Mouse (Mus musculus) hindlimb bud, embryonic 11.5 days (tissue): ENCODE results near the gene Lcn12.

Source experiments
- DNase-seq: peaks from one replicate; pipeline ENCODE4 v3.0.0-alpha.2; 2012; ENCODE audit warnings: low read depth, low spot score; ENCODE audit errors: extremely low spot score

Gene Lcn12

DNA sequence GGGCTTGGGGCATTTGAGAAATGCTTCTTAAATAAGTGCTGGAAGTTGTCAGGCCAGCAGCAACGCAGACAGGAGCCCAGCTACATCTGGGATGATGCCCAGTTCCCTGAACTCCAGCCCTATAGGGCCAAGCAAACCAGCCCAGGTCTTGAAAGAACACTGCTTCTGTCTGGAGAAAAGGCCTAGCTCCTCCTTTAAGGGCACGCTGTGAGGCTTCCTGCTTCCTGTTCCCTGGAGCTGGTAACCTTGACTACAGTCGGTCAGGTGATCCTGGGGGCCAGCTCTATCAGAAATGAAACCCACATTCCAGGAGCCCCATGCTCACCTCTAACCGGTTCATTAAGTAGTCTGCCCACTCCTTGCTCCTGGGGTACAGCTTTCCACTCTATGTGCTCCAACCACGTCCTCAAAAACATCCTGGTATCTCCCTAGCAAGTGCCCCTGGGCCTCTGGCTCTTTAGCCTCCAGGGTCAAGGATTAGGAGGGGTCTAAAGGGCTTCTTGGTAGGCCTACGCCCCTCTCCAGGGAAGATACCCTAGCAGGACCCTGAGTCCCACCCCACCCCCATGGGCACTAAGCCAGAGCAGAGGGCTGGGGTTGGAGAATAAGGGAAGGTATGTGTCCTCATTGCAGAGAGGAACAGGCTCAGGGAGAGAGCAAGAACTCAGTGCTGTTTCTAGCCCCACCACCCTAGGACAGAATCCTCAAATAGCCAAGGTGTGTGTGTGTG lies 4.3 kb upstream of the Lcn12 start:
- DNase-seq: no peak

DNA sequence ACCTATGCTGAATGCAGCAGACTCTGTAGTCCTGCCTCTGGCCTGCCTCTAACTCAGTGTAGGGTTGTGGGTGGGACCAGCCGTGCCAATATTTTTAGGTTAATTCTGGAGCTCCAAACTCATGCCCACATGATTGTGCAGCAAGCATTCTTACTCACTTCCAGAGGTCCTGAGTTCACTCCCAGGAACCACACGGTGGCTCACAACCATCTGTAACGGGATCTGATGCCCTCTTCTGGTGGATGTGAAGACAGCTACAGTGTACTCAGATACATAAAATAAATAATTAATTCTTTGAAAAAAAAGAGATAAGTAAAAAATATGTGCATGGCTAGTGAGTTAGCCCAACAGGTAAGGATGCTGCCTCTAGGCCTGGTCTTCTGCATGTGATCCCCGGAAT lies 2.8 kb upstream of the Lcn12 start:
- no peak for DNase-seq

DNA sequence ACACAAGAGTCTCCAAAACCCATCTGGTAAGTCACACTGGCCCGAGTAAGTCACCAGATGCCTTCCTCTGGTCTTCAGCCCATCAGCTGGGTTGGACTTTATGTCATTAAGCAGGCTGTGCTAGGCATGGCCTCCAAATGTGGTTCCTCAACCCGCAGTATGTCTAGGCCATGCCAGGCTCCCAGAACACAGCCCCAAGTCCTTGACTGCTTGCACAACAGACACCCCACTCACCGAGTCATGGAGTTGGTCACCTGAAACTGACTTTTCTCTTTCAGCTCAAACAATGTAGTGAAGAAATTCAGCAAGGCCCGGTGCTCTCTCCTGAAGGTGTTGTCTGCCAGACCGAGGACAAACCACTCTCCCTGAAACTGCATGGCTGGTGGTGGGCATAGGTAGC lies 723 bp downstream of the Lcn12 start:
- DNase-seq: no peak

DNA sequence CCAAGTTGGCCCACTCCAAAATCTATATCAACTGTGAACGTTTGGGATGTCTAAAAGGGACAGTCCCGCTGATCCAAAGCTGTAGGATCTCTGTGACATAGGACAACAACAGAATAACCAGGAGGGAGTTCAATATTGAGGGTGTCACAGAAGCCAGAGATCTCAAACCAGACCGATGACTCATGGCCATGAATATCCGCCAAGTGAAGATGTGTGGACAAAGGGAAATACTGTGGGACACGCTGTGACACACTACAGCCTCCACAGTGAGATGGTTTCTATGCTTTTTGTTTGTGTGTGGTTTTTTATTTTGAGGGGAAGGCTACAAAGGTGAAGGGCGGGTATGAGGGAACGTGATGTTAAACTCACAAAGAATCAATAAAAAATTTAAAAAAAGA lies 5.0 kb downstream of the Lcn12 start:
- no peak for DNase-seq

DNA sequence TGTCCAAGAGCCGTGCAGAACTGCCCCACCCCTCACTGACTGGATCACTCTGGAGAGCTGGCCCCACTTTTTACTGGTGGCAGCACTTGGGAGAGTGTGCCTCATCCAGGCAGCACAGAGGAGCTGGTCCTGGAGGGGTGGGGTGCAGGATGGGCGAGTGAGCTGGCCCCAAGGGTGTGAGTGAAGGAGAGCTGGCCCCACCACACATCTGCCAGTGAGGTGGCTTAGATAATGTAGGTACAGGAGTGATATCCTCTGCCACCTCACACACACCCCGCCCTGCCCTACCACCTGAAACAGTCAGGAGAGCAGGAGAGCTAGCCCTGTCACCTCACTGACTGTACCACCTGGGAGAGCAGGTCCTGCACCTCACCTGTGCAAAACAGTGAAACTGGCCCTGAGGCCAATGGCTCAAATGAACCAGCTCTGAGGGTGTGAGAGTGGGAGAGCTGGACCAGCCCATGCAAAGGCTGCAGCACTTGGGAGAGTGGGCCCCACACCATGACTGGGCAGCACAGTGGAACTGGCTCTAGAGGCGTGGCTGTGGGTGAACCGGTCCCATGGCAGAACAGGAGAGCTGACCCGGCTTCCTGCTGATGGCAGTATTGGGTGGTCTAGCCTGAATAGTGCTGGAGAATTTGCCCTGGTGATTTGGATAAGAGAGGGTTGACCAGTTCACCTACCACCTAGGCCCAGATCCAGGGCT lies 5.6 kb downstream of the Lcn12 start:
- no peak for DNase-seq

DNA sequence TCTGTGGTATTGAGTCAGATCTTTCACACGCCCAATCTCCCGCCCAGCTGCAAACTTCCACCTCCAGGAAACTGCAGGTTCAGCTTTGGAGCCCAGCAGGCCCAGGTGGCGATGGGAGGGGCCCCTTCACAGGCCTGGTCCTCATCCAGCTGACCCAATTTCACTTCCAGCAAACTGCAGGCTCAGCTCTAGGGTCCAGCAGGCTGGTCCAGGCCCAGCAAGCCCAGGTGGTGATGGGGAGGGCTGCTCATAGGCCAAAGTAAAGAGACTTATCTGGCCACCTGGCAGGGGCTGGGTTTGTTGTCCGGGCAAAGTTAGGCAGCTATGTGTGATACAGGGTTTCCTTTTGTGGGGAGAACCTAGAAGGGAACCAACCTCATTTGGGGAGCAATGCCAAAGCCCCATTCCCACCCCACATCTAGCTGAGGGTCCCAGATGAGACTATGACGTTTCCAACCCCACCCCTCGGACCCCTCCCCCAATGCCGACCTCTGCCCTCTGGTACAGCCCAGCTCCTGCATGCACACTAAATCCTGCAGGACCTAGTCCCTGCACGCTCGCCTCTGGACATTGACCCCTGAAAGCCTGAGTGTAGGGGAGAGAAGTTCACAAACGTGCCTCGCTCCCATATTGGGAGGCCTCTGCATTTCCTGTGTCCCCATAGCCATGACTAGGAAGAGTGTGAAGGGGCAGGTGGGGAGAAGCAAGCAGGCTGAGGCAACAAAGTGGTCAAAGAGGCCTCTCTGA lies 8.6 kb downstream of the Lcn12 start:
- DNase-seq: no peak

DNA sequence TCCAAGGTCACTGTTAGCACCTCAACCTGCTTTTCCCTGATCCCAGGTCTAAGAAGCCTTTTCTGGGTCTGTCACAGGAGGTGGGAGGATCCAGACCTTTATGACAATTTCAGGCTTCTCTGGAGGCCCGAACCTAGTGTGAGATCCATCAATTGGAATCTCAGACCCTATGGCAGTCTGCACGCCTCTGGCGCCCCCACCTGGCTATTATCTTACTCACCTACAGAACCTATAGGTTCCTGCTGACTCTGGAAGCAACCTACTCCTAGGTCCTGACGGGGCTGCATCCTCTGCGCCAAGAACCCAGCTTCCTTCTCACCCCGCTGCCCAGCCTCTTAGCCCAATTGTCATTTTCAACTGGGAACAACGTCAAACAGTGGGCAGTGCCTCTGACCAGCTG lies 10.7 kb downstream of the Lcn12 start:
- no peak for DNase-seq

DNA sequence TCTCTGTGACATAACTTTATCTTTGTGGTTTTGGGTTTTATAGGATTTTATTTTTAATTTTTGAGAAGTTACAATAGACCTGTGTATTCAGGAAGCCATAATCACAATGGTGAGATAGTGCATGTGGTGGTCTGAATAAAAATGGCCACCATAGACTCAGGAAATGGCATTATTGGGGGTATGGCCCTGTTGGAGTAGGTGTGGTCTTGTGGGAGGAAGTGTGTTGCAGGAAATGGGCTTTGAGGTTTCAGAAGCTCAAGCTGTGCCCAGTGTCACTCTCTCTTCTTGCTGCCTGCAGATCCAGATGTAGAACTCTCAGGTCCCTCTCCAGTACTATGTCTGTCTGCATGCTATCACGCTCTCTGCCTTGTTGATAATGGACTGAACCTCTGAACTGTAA lies 13.2 kb downstream of the Lcn12 start:
- no peak for DNase-seq

DNA sequence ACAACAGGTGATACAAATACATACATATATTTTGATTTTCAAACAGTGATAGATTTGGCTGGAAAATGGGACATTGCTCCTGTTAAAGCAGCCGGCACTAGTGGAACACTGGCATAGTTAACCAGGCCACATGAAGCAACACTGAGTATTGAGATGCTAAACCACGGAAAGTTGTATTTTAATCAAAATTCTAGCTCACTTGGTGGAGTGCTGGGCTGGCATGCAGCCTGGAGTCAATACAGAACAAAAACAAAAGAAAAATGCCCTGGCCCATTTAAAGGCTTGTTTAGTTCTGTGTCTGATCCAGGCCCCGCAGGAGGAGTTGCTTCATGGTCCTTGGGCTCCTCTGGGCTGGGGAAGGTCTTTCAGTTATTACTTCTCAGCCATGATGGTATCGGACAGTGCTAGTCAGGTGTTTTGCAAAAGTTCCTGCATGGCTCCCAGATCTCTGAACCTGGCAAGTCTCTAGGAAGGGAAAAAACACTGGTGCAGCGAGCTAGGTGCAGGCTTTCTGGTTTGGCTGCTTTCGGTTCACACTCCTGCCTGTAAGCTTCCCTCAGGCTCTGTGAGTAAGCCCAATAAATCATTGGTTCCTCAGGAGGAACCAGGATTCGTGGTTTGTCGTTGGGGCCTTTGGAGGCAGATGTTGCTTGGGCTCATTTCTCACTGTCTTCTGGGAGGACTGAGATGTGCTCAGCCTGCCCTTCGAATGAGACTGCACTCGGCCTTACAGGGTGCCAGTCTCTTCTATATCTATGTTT lies 14.0 kb downstream of the Lcn12 start:
- no peak for DNase-seq

DNA sequence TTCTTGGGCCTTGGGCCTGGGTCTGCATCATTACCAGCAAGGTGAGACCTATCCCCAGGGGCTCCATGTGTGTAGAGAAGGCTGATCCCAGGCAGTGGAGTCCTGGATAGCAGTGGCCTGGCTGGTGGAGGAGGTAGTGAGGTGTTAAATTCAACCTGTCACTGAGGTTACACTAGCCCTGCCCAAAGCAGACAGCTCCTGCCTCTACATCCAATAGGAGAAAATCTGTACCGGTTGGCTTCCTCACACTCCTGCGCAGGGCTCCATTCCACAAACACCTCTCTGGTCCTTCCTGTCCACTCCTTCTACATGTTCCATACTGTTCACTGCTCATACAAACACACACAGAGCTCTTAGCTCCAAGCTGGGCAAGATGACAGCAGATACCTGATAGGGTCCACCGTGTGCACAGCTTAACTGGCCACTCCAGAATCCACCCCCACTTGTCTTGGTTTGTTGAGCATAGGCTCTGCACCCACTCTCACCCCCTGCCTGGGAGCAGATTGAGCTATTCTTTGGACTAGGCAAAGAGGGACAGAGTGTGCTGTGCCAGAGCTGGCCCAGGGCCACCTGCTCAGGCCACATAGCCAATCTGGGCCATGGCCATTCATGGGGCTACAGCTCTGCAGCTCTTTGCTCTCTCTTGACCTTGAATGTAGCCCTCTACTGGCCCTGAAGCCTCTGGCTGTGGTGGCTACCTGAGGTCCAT lies 15.6 kb downstream of the Lcn12 start:
- no peak for DNase-seq

DNA sequence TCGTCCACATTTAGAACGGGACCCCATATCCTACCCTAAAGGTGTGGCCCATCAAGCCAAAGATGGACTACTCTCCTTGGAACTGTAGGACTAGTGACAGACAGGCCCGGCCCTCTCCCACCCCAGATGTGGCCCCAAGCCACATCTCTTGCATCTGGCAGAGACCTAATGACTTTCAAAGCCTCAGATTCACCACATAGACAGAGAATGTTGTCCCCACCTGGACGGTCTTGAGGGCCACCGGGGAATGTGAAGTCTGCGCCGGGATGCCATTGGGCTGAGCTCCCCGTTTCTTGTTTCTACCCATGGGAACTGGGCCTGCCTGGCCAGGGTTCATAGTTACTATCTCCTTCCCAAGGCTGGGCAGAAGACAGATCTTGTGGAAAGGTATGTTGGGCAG lies 16.2 kb downstream of the Lcn12 start:
- no peak for DNase-seq

DNA sequence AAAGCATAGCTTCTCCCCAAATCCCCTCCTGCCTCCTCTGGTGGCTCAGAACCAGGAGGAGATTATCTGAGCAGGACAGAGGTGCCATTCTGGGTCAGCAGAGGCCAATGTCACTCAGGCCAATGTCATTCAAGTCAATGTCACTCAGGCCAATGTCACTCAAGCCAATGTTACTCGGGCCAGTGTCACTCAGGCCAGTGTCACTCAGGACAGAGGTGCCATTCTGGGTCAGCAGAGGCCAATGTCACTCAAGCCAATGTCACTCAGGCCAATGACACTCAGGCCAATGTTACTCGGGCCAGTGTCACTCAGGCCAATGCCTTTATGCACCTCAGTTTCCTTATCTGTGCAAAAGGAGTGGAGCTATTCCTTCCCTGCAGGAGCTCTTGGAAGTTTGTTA lies 21.2 kb downstream of the Lcn12 start:
- DNase-seq: no peak

DNA sequence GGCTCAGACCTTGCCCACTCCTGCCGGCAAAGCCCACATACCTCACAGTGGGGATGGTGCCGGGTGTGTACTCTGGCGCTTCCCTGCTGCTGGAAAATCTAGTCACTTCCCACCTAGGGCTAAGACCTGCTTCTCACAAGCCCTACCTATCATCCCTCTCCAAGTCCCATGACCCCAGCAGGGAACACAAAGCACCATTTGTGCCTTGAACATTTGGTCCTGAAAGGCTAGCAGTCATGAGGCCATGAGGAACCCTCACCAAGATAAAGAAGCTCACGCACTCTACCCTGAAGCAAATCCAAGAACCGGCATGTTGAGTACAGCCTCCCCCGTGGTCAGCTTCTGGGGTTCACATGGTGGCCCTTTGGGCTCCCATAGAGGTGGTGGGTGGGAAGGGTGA lies 23.7 kb downstream of the Lcn12 start, which contains the start of gene Ptgds:
TSS of gene Ptgds (minus strand) at position 78 of the 400 bp plus-strand sequence.
- no peak for DNase-seq

DNA sequence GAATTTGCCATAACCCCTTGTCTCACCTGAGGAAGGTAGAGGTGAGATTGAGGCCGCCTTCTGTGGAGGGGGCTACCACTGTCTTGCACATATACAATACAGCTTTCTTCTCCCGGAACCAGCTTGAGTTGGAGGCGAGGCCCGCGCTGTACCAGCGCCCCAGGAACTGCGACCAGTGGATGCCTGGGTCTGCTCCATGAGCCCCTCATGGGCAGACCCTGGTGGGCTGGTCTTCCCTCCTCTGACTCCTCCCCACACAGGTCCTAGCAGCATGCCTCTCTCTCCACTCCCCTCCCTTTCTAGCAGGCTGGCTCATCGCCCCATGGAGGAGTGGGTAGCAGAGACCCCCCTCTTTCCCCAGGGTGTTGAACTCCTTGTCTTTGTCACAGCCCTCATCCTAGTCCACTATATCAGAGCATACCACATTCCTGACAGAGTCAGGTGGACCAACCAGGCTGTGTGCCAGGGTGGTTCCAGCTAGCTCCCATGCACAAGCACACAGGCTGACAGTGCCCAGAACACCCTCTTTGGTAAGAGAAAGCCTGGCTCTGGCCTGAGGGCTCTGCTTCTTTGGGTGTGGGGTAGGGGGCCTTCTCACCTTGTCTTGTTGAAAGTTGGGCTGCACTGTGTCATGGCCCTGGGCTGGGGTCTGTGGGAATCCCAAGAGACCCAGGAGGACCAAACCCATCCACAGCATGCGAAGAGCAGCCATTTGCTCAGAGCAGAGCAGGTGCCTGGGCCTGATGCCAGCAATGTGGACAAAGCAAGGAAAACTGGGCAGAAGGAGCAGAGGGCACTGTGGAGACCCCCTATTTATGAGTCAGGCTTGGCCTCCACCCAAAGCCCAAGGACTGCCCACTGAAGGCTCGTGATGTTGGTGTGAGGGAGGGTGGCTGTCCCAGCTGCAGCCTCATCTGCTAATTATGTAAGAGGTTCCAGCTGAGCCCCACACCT lies 24.5 kb downstream of the Lcn12 start:
- no peak for DNase-seq

DNA sequence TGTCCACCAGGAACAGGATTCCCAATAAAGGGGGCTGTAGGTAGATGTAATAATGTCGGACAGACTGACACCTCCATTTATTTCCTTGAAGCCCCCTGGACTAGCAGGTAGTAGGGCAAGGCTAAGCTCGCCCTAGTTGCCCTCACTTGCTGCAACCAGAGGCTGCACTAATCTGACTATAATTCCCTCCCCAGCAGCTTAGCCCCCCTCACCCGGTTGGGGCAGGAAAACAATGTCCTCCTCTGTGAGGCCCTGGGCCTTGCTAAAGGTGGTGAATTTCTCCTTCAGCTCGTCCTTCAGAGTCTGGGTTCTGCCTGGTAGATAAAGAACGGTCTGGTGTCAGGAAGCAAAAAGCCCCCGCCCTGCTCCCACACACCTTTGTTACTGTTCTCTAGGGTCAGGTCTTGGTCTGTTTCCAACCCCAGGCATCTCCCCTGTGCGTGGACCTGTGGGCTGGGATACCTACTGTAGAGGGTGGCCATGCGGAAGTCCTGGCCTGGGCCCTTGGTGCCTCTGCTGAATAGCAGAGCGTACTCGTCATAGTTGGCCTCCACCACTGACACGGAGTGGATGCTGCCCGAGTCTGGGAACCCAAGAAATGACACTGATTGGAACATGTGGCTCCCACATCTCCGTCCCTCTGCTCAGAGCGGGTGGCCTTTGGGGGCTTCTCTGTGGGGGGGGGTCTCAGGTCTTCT lies 26.0 kb downstream of the Lcn12 start:
- DNase-seq: no peak

DNA sequence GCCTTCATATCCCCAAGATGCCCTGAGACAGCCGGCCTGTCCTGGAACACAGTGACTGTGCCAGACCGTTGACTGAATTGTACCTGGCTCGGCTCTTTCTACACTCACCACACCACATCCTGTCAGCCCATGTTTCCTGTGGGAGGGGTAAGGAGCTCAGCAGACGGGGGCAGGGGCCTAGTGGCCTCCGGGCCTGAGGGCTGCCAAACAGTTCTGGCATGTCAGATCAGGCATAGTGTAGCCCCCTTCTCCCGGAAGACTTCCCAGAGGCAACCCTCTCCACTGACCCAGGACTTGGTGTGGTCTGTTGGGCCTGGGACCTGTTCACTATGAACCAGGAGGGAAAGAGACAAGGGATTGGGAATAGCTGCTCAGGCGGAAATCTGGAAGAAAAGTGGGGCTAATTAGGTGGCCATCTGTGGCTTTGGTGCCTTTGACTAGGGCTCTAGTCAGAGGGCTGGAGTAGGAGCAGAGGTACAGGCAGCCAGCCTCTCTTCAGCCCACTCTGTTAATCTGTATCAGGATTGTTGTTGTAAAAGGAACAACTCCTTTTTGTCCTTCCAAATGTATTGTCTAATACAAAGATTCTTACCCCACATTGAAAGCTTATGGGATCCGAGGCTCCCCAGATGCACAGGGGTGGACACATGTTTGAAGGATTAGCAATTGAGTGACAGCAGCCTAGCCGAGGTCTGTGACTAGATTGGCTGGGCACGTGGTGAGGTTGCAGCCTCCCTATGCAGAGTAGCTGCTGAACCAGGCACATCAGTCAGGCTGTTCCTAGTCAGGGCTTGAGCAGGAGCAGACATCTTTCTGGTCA lies 27.7 kb downstream of the Lcn12 start:
- no peak for DNase-seq

DNA sequence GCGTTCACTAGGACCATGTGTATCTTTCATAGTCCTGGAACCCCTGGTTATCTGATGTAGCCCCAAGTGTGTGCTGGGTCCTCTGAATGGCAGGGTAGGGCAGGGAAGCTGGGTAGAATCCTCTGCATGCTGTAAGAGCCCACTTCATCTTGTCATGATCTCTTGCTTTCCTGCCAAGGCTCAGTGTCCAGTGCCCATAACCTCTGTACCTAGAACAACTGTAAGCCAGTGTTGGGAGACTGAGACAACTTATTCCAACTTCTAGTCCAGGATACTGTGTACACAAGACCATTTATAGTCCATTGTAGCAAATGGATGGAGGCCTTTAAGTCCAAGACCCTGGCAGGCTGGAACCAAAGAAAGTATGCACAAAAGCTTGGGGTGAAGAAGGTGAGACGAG lies 28.5 kb downstream of the Lcn12 start:
- no peak for DNase-seq

DNA sequence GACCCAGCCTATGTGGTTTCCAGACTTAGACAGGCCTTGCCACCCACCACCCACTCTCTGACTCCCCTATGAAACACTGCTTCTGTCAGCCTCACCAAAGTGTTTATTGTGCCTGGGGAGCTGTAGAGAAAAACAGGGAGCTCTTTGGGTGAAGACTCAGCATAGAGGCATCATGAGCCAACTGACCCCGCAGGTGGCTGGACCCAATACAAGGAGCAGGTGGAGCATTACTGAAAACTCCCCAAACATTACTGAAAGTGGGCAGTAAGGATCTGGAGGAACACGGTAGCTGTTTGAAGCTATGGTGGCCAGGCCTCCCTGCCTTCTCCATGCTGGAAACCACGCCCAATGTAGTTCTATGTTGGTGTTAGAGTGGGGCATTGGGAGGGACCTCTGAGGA lies 30.1 kb downstream of the Lcn12 start:
- no peak for DNase-seq
